Mouse (Mus musculus): ENCODE results near the gene Gm12248.

GRCm38 (mm10) chr11:58018701-58019100, 74.2 kb downstream of the Gm12248 start:
- TF ChIP-seq CTCF (IDR thresholded peaks at IDR 0.05): 0 out of 2 replicates have a peak, but pooled peaks have one; percentile 20
- no peak for TF ChIP-seq EP300 (IDR thresholded peaks at IDR 0.05)

All from lung, postnatal 0 days (tissue).